Mouse (Mus musculus): Measurements from ENCODE around the gene Pou3f1.

- TF ChIP-seq POLR2A (IDR thresholded peaks at IDR 0.05; ENCODE audit: insufficient read depth, low read depth, low read length), result no peak
- TF ChIP-seq EP300 (IDR thresholded peaks at IDR 0.05; ENCODE audit: insufficient read depth, low read depth, low read length), result no peak
Observed at GRCm38 (mm10) chr4:124644974-124645433, 11.6 kb upstream of the Pou3f1 start.
